Mouse (Mus musculus) E14TG2a.4 (cell line): ENCODE data around the gene Topbp1.

Experiments used
- H3K27me3 ChIP-seq: 2 replicates; pipeline ENCODE4 v1.6.1; 2014; ENCODE audit warnings: low read length, control low read depth; ENCODE audit not compliant: insufficient read depth
- H3K36me3 ChIP-seq: 2 replicates; pipeline ENCODE4 v1.6.1; 2014; ENCODE audit warnings: low read length, control low read depth; ENCODE audit not compliant: insufficient read depth
- H3K4me1 ChIP-seq: replicated peaks from 2 replicates; pipeline ENCODE4 v1.6.1; 2014; ENCODE audit warnings: low read depth, low read length, control low read depth
- H3K4me3 ChIP-seq: replicated peaks from 2 replicates; pipeline ENCODE4 v1.5.1; 2014; ENCODE audit warnings: mild to moderate bottlenecking, low read length
- H3K9me3 ChIP-seq: 2 replicates; pipeline ENCODE4 v1.6.1; 2014; ENCODE audit warnings: low read length, control low read depth
- CTCF ChIP-seq: conservative IDR thresholded peaks from 2 replicates; pipeline ENCODE4 v1.5.1; 2014; ENCODE audit warnings: low read length
- NANOG ChIP-seq: IDR thresholded peaks from 2 replicates; pipeline ENCODE4 v1.6.1; 2014; ENCODE audit warnings: borderline replicate concordance, low read length, mixed read lengths
- POU5F1 ChIP-seq: IDR thresholded peaks from 2 replicates; pipeline ENCODE4 v1.6.1; 2014; ENCODE audit warnings: low read length, borderline replicate concordance

The Topbp1 gene

GRCm38 (mm10) chr9:103386573-103386972 is 81.6 kb downstream of the Topbp1 start:
- Histone ChIP-seq H3K36me3 (no peaks in the 10 kb centered on the region), H3K27me3 (no peaks in the 10 kb centered on the region; the same call in 1 of the 2 replicates)

GRCm38 (mm10) chr9:103387011-103387653 is 82.1 kb downstream of the Topbp1 start:
- Histone ChIP-seq H3K27me3 (no peaks in the 10 kb centered on the region; the same call in 1 of the 2 replicates), H3K36me3 (no peaks in the 10 kb centered on the region), H3K9me3 (no peaks in the 10 kb centered on the region), H3K4me1 (peaks cover 25% of the 10 kb centered on the region), H3K4me3 (no peak overlapping the region)
- TF ChIP-seq POU5F1 = no peak
- no peak for TF ChIP-seq CTCF
- TF ChIP-seq NANOG = no peak

More at GRCm38 (mm10) chr9:103386573-103386972, 81.6 kb downstream of the Topbp1 start:
- Histone ChIP-seq H3K4me1 (peaks cover 20% of the 10 kb centered on the region), H3K9me3 (no peaks in the 10 kb centered on the region), H3K4me3 (no peak overlapping the region)
- no peak for TF ChIP-seq POU5F1
- no peak for TF ChIP-seq NANOG
- no peak for TF ChIP-seq CTCF

GRCm38 (mm10) chr9:103389261-103389660 is 84.2 kb downstream of the Topbp1 start:
- TF ChIP-seq POU5F1 = no peak
- no peak for TF ChIP-seq NANOG
- TF ChIP-seq CTCF = no peak
- Histone ChIP-seq H3K9me3 (peaks cover 6% of the 10 kb centered on the region), H3K4me3 (no peak overlapping the region), H3K4me1 (peaks cover 28% of the 10 kb centered on the region), H3K27me3 (no peaks in the 10 kb centered on the region), H3K36me3 (no peaks in the 10 kb centered on the region)

- peaks cover 23% of the 10 kb centered on the region for H3K4me1 ChIP-seq
- H3K27me3 ChIP-seq = no peaks in the 10 kb centered on the region
- H3K9me3 ChIP-seq = peaks cover 6% of the 10 kb centered on the region
- no peaks in the 10 kb centered on the region for H3K36me3 ChIP-seq
- TF ChIP-seq POU5F1 = no peak
- no peak for TF ChIP-seq NANOG
- no peak for TF ChIP-seq CTCF
- no peak overlapping the region for H3K4me3 ChIP-seq
Observed at GRCm38 (mm10) chr9:103391796-103392372, 86.9 kb downstream of the Topbp1 start.

GRCm38 (mm10) chr9:103393256-103393655 is 88.2 kb downstream of the Topbp1 start:
- Histone ChIP-seq H3K36me3 (no peaks in the 10 kb centered on the region), H3K4me3 (no peak overlapping the region), H3K4me1 (peaks cover 13% of the 10 kb centered on the region), H3K27me3 (no peaks in the 10 kb centered on the region), H3K9me3 (peaks cover 6% of the 10 kb centered on the region)
- no peak for TF ChIP-seq CTCF
- no peak for TF ChIP-seq POU5F1
- TF ChIP-seq NANOG = no peak

GRCm38 (mm10) chr9:103398509-103399157 is 93.6 kb downstream of the Topbp1 start:
- Histone ChIP-seq H3K4me3 (no peak overlapping the region), H3K36me3 (no peaks in the 10 kb centered on the region), H3K4me1 (0 out of 2 replicates have a peak, but pooled peaks cover 5% of the 10 kb centered on the region), H3K9me3 (peaks cover 9% of the 10 kb centered on the region), H3K27me3 (no peaks in the 10 kb centered on the region)
- TF ChIP-seq POU5F1 = no peak
- TF ChIP-seq NANOG = no peak
- TF ChIP-seq CTCF = no peak
